In the genomic region with DNA sequence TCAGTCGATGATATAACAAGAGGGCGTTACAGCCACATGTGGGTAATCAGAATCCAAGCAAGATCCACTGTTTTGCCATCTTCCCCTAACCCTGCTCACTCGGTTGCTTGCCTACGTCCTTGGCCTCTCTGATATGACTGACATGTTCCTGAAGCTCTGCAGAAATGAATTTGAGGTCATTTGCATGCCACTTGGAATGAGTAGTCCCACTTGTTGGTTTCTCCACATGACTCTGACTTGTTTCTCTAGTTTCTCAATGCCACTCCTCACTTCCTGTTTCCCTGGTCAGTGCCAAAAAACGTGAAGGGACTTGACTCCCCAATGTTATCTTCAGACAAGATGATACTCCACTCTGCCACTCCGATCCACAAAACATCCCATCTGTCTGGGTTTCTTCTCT, we compare ENCODE assay signal across 20 mouse cellular contexts. TPM values are rescaled to one million over a fixed set of nuclear protein-coding genes. Genes with fewer than 3 reads are reported as not detected.
DNase-seq lines count a peak whose midpoint lies in the region; ATAC-seq and TF ChIP-seq lines count a peak whose summit lies in the region.
"Had no signal": no experiment of that assay in that cellular context is flagged by ENCODE, and none has a peak within 500 bp of the region (broad histone marks: within the 10 kb centered on the region; RNA-seq: fewer than 3 reads in every experiment).

No protein-coding gene starts in this region.

- TF ChIP-seq CTCF in thymus, adult 2 months (IDR thresholded peaks at IDR 0.05; ENCODE audit: borderline replicate concordance, control insufficient read depth, extremely low read depth, insufficient read depth, low read length, poor library complexity) = no peak
- no peak for TF ChIP-seq CTCF in gastrocnemius, adult 2 months (IDR thresholded peaks at IDR 0.05)

- no peaks in the 10 kb centered on the region for H3K27me3 ChIP-seq in thymus, adult 2 months (ENCODE audit: control insufficient read depth, insufficient read depth, low read length)
- H3K27me3 ChIP-seq: embryonic facial prominence, embryonic 13.5 days; forebrain, embryonic 15.5 days; hindbrain, embryonic 12.5 days; midbrain, embryonic 13.5 days had no signal

- H3K36me3 ChIP-seq in thymus, adult 2 months (ENCODE audit: control insufficient read depth, insufficient read depth, low read length) = no peaks in the 10 kb centered on the region
- H3K36me3 ChIP-seq: embryonic facial prominence, embryonic 13.5 days; forebrain, embryonic 15.5 days; hindbrain, embryonic 12.5 days; midbrain, embryonic 13.5 days had no signal

- 39% methylated on average over 6 of the region's 6 CpGs for WGBS in thymus, adult 2 months

- peaks cover 10% of the 10 kb centered on the region for H3K4me1 ChIP-seq in thymus, adult 2 months (replicated peaks; ENCODE audit: control insufficient read depth, insufficient read depth, low read length)
- H3K4me1 ChIP-seq: embryonic facial prominence, embryonic 13.5 days; hindbrain, embryonic 12.5 days had no signal

- intact Hi-C loops in gastrocnemius, adult 2 months (cut with DNase I) = loop anchor here (10.0 kb wide), 1 partner anchor 114 kb away; the partner anchor contains the start of gene Akap17b

- peak; percentile 22 to 67 for DNase-seq in adrenal gland, adult (ENCODE audit: inconsistent age in 2 of 2, low spot score in 1 of 2)
- no peak for DNase-seq in adrenal gland, postnatal 4 days (ENCODE audit: low spot score in 2 of 2)
- DNase-seq in thymus, adult 2 months = no peak
- no peak for DNase-seq in thymus, postnatal 36 days
- DNase-seq in naive thymus-derived CD4-positive, alpha-beta T cell, adult 2 months (ENCODE audit: low read depth) = peak; percentile 20
- no peak for DNase-seq in T-cell, adult 2 months (ENCODE audit: low spot score)
- no peak for DNase-seq in gastrocnemius, adult 2 months
- DNase-seq: cerebellum, adult 9-11 months; gastrocnemius, postnatal 36 days; heart, postnatal 14 days; kidney, adult 8-10 months; kidney, postnatal 25 days; spleen, adult 18-20 months; thymus, postnatal 14 days had no signal

- H3K27ac ChIP-seq in thymus, adult 2 months (ENCODE audit: control insufficient read depth, insufficient read depth, low read length) = peak overlapping the region; percentile 96
- H3K27ac ChIP-seq in gastrocnemius, adult 2 months = no peak overlapping the region
- H3K27ac ChIP-seq: embryonic facial prominence, embryonic 13.5 days; forebrain, embryonic 15.5 days; hindbrain, embryonic 12.5 days; liver, embryonic 14.5 days; midbrain, embryonic 13.5 days had no signal

- TF ChIP-seq POLR2A in thymus, adult 2 months (IDR thresholded peaks at IDR 0.05; ENCODE audit: control insufficient read depth, extremely low read depth, insufficient read depth, low read length, poor library complexity) = no peak

- H3K4me3 ChIP-seq in thymus, adult 2 months (ENCODE audit: control insufficient read depth, insufficient read depth, low read length) = no peak overlapping the region
- no peak overlapping the region for H3K4me3 ChIP-seq in gastrocnemius, adult 2 months
- H3K4me3 ChIP-seq: embryonic facial prominence, embryonic 13.5 days; forebrain, embryonic 15.5 days; hindbrain, embryonic 12.5 days; midbrain, embryonic 13.5 days had no signal

- ATAC-seq in granulocyte monocyte progenitor cell, adult 5-6 weeks (replicated peaks; ENCODE audit: poor library complexity, severe bottlenecking) = peak; percentile 84
- ATAC-seq: forebrain, embryonic 15.5 days; midbrain, embryonic 13.5 days had no signal

RNA-seq across cellular contexts. Expression of gene Slc25a43, which starts 15.1 kb away (rescaled TPM):
- total RNA-seq in adrenal gland, postnatal 4 days (2021) = 1 to 10 TPM; 1.6 to 2.1 TPM
- 1.6 and 2.2 TPM in 2 replicates for polyA plus RNA-seq in thymus, adult 2 months (2012; rRNA removed)
- total RNA-seq in granulocyte monocyte progenitor cell, adult 5-6 weeks (2014; fragmentation: Nextera tagmentation) = 2.5 and 4.3 TPM in 2 replicates
- 1.0 and 1.2 TPM in 2 replicates for total RNA-seq in granulocyte monocyte progenitor cell, adult 5-6 weeks (2017)
- total RNA-seq in gastrocnemius, adult 2 months (2021) = not detected

RNA-seq across cellular contexts. Expression of gene Slc25a5, which starts 36.9 kb away (rescaled TPM):
- 100 to 1,000 TPM; 427 to 429 TPM for total RNA-seq in adrenal gland, postnatal 4 days (2021)
- 920 and 977 TPM in 2 replicates for polyA plus RNA-seq in thymus, adult 2 months (2012; rRNA removed)
- total RNA-seq in granulocyte monocyte progenitor cell, adult 5-6 weeks (2014; fragmentation: Nextera tagmentation) = 933 and 1,044 TPM in 2 replicates
- total RNA-seq in granulocyte monocyte progenitor cell, adult 5-6 weeks (2017) = 865 and 1,012 TPM in 2 replicates
- total RNA-seq in gastrocnemius, adult 2 months (2021) = 10 to 100 TPM; 55.8 to 80.1 TPM

Comparison
In these comparisons a context has a peak if more than half of its experiments do, and no peak if none do; other contexts are left out.
1. DNase-seq: peak in adrenal gland, adult (2 of 2) and naive thymus-derived CD4-positive, alpha-beta T cell, adult 2 months (single experiment); none in adrenal gland, postnatal 4 days (0 of 2), thymus, adult 2 months (single experiment), thymus, postnatal 36 days (0 of 2), T-cell, adult 2 months (single experiment) and gastrocnemius, adult 2 months (single experiment).
2. RNA of gene Slc25a5, which starts 36.9 kb away (total RNA-seq): 865 to 1,044 TPM in granulocyte monocyte progenitor cell, adult 5-6 weeks and 427 to 429 TPM in adrenal gland, postnatal 4 days; 55.8 to 80.1 TPM in gastrocnemius, adult 2 months; every median in the first group is over 4 times any median in the second.